Mouse (Mus musculus): Measurements from ENCODE around the gene Gm15127. TPM values are rescaled to one million over a fixed set of nuclear protein-coding genes. Genes with fewer than 3 reads are reported as not detected.
"Not testable (repeated sequence)": the region's sequence is repeated elsewhere in the genome, so short reads cannot be mapped to it uniquely, and the experiment has no call there.

Gene Gm15127
- polyA plus RNA-seq (2015; fragmentation: Nextera tagmentation; extraction: Ambion mirVana), result not detected in 2 replicates

GRCm38 (mm10) chrX:148663298-148663697 is at the start of gene Gm15127:
Gm15127 (plus strand) TSS chrX:148663598.
- not testable (repeated sequence) for H3K9ac ChIP-seq (ENCODE audit: low read depth, low read length); ATAC-seq; H3K4me1 ChIP-seq (ENCODE audit: control insufficient read depth, insufficient read depth, low read length); H3K27ac ChIP-seq (ENCODE audit: low read length); H3K27me3 ChIP-seq (replicated peaks; ENCODE audit: control insufficient read depth, insufficient read depth, low read length); H3K4me2 ChIP-seq (ENCODE audit: low read depth, low read length); H3K4me3 ChIP-seq (ENCODE audit: low read length); H3K9me3 ChIP-seq (ENCODE audit: control insufficient read depth, low read length); H3K36me3 ChIP-seq (ENCODE audit: control insufficient read depth, insufficient read depth, low read length)
- 75% methylated on average over 2 of the region's 4 CpGs for WGBS

GRCm38 (mm10) chrX:148615053-148615452 is 48.3 kb upstream of the Gm15127 start, which contains the start of gene Gm8334:
Gm8334 (minus strand) TSS chrX:148615153.
- H3K4me3 ChIP-seq (ENCODE audit: low read length); H3K4me2 ChIP-seq (ENCODE audit: low read depth, low read length); H3K27ac ChIP-seq (ENCODE audit: low read length); H3K9ac ChIP-seq (ENCODE audit: low read depth, low read length); H3K4me1 ChIP-seq (ENCODE audit: control insufficient read depth, insufficient read depth, low read length); ATAC-seq; H3K36me3 ChIP-seq (ENCODE audit: control insufficient read depth, insufficient read depth, low read length); H3K27me3 ChIP-seq (replicated peaks; ENCODE audit: control insufficient read depth, insufficient read depth, low read length); H3K9me3 ChIP-seq (ENCODE audit: control insufficient read depth, low read length): not testable (repeated sequence)
- 96% methylated on average over 3 of the region's 7 CpGs for WGBS

GRCm38 (mm10) chrX:148676290-148676689 is 12.9 kb downstream of the Gm15127 start:
- not testable (repeated sequence) for H3K4me2 ChIP-seq (ENCODE audit: low read depth, low read length); H3K4me1 ChIP-seq (ENCODE audit: control insufficient read depth, insufficient read depth, low read length); H3K9me3 ChIP-seq (ENCODE audit: control insufficient read depth, low read length); ATAC-seq; H3K36me3 ChIP-seq (ENCODE audit: control insufficient read depth, insufficient read depth, low read length); H3K4me3 ChIP-seq (ENCODE audit: low read length); H3K9ac ChIP-seq (ENCODE audit: low read depth, low read length); H3K27ac ChIP-seq (ENCODE audit: low read length); H3K27me3 ChIP-seq (replicated peaks; ENCODE audit: control insufficient read depth, insufficient read depth, low read length)
- 23% methylated on average over 1 of the region's 1 CpGs for WGBS

Other genes with a start within 250 kb of the Gm15127 start
- not detected in 2 replicates for gene Gm15114, start 174.6 kb upstream of the Gm15127 start, polyA plus RNA-seq (2015; fragmentation: Nextera tagmentation; extraction: Ambion mirVana)
- gene Gm8334, start 48.4 kb upstream of the Gm15127 start, polyA plus RNA-seq (2015; fragmentation: Nextera tagmentation; extraction: Ambion mirVana), result not detected in 2 replicates
- not detected in 2 replicates for gene Luzp4, start 194.0 kb downstream of the Gm15127 start, polyA plus RNA-seq (2015; fragmentation: Nextera tagmentation; extraction: Ambion mirVana)

All from intestine, embryonic 16.5 days (tissue).